Mouse (Mus musculus): Measurements from ENCODE around the gene Cep95.
"Not testable (repeated sequence)": the region's sequence is repeated elsewhere in the genome, so short reads cannot be mapped to it uniquely, and the experiment has no call there.

The Cep95 gene

DNA sequence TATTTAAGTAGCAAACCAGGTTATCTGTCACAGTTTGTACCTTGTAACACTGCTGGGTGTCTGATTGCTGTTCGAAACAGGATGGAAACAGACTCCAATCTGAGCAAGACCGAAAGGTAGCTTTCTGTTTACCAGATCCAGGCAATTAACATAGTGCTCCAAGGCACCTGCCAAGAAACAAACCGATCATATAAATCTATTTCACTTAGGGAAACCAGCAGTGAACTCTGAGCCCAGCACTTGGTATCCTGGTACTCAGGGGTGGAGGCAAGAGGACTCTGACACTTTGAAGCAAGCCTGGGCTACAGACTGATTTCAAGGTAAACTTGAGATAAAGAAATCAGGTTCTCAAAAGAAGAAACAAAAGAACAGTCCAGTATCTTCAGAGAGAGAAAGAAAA lies 11.7 kb upstream of the Cep95 start:
- DNase-seq = peak; percentile 22

DNA sequence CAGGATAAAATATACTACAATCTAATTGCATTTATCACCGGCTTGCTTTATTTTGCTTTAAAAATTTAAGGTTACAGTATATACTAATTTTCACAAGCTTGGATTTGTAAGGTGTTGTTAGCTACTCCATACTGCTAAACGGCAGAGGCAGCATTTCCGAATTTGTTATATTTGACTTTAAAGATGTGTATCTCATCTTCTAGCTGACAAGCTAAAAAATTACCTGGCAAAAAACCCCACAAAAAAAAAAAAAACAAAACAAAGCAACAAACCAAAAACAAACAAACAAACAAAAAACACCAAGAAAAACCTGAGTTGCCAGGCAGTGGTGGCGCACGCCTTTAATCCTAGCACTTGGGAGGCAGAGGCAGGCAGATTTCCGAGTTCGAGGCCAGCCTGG lies 10.9 kb upstream of the Cep95 start:
- no peak for DNase-seq

GRCm38 (mm10) chr11:106778589-106779387 lies 10.3 kb upstream of the Cep95 start:
- no peak for DNase-seq

DNA sequence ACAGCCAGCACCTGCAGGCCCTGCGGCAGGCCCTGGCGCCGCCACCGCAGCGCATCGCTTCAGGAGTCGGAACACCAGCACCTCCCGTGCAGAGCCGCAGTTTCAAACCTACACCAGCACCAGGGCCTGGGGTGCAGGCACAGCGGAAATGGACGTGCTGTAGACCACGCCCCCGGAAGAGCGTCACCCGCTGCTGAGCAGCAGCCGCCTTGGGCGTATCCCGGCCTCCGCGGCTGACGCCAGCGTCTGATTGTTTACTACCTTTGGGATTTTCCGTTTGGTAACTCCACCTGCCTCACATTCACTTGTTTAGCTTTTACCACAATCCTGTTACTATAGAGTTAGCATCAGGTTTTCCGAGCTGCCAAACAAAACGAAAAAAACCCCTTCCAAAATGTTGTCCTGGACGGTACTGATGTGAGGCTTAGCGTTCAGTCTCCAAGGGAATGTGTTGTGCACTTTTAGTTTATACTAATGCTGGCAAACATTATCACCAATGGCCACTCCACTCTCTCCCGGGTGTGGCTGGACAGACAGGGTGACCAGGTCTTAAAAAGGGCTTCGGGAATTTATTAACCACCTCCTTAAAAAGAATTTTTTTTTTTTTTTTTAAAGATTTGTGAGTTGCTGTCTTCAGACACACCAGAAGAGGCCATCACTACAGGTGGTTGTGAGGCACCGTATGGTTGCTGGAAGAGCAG lies 9.5 kb upstream of the Cep95 start, which contains the start of gene Polg2:
TSS of gene Polg2 (minus strand) at position 150 of the 701 bp plus-strand sequence.
- DNase-seq = peak; percentile 86

DNA sequence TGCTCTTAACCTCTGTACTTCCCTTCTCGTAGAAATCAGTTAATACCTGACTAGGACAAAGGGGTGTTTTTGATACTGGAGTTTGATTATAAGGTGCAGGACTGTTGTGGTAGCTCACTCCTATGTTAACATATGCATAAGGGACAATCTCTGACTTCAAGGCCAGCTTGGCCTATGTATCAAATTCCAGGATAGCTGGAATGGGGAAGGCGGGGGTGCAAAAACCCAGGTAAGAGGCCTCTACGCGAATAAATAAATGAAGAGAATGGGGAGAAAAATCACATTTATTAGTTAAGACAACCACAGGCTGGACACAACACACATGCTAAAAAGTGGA lies 9.0 kb upstream of the Cep95 start:
- DNase-seq = no peak

GRCm38 (mm10) chr11:106780590-106781220 lies 8.3 kb upstream of the Cep95 start:
- peak; percentile 27 for DNase-seq

DNA sequence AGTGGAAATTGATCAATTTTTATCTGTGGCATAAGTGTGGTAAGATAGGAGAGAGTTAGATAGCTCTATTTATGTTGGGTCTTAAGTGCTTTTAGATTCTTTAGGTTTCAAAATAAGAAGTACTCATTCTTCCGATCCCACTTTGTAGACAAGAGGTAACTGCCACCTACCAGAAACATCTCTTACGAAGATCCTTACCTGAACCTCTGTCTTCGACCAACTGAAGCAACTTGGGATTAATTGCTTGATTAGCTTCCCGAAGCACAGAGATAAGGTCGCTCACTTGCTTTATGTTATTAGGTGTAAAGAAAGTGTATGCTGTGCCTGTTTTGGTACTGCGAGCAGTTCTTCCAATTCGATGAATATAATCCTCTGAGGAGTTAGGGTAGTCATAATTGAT lies 6.8 kb upstream of the Cep95 start:
- peak; percentile 23 for DNase-seq

- DNase-seq = no peak
Measured at GRCm38 (mm10) chr11:106782841-106783764, 5.9 kb upstream of the Cep95 start.

DNA sequence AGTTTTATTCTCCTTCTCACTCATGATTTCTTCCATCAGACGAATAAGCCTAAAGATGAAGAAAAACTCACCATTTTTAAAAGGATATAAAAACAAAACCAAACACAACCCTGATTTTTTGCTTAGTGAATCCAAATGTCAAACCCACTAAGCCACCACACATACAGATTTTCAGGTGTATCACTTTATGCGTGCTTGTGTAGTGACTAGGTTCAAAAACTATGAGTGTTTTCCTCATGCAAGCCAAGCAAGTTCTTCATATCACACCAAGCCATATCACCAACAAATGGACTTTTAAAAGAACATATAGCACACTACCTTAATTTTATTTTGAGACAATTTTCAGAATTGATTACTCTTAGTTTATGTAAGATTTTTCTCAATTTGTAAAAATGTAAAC lies 4.6 kb upstream of the Cep95 start:
- DNase-seq = peak; percentile 27

DNA sequence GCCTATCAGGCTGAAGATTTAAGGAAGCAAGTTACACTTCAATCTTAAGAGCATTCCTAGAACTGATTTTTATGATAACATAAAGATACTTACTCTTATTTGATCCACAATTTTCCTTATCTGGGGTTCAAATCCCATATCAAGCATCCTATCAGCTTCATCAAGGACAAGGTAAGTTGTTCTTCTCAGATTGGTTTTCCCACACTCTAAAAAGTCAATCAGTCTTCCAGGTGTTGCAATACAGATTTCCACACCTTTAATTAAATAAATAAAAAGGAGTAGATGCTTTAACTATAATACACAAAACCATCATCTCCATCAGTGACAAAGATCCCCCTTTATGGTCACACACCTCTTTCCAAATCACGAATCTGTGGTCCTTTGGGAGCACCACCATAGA lies 4.0 kb upstream of the Cep95 start:
- DNase-seq = no peak

DNA sequence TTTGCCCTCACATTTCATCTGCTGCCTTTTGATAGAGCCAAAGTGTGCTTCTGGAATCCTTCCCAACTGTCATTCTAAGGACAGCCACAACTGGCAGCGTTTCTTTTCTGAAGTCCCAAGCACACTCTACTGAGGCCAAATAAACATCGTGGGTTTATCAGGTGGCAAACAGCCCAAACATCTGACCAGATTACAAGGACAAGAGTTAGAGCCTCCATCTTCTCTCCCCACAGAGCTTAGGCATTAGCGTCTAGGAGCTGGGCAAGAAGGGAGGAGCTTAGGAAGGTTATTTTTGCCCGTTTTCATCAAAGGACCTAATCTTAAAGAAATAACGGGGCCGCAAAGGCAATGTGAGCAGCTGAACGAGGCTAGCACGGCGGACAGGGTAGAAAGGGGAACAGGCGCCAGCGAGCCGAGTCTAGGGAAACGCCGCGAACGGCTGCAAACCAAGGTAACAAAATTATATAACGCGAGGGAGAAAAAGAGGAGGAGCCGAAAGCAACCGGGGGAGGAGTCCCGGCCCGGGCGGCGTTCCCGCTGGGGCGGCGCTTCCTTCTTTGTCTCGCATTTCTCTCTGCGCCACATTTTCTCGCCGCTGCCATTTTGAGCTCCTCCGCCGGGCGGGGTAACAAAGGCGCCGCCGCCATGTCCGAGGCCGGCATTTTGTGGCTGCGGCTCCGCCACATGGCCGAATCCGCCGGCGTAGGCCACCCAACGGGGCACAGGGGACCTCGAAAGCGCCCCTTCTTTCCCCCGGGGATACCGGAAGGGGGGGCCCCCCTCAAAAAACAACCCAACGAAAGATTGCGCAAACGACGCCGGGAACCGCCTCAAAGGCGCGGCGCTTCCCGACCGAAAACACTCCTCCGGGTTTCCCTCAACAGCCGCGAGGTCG lies 1.7 kb upstream of the Cep95 start:
- DNase-seq = peak; percentile 91

DNA sequence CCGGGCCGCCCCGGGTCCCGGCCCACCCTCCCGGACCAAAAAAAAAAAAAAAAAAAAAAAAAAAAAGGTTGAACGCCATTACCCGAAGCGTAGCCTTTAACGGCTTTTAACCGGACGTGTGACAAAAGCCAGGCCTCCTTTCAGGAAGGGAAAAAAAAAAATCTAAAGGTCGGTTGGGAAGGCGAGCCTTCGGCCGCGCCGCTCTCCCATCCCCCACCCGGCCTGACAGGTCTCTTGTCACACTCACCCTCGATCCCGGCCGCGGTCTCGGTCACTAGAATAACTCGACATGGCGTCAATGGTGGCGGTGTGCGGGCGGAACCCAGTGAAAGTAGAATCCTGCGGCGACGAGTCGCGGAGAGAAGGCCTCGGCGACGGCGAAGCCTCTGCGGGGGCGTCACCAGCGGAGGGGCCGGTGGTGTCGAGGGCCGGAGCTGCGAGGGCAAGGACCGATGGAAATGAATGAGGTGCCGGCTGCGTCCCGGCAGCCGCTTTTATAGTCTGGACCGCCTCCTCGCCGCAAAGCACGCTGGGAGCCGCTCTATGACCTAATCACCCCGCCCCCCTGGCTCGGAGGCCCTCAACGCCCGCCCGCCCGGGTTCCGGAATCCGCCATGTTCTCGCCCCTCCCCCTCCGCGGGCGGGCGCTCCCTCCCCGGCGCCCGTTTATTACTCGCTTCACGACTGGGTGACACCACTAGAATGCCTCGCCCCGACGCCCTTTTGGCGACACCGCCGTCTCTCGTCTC lies 852 bp upstream of the Cep95 start:
- DNase-seq = peak; percentile 99

- no peak for DNase-seq
Measured at GRCm38 (mm10) chr11:106789649-106790048, 597 bp downstream of the Cep95 start.

DNA sequence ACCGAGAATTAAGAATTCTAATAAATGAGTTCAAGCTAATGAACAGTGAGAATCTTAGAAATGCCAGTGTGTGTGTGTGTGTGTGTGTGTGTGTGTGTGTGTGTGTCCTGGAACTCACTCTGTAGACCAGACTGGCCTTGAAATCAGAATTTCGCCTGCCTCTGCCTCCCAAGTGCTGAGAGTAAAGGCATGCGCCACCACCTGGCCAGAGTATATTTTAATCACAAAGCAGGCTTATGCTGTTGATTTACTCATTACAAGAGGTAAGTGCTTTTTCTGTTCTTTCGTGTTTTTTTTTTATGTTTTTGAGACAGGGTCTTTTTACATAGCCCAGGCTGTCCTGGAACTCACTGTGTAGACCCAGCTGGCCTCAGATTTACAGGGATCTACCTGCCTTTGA lies 4.8 kb downstream of the Cep95 start:
- no peak for DNase-seq

DNA sequence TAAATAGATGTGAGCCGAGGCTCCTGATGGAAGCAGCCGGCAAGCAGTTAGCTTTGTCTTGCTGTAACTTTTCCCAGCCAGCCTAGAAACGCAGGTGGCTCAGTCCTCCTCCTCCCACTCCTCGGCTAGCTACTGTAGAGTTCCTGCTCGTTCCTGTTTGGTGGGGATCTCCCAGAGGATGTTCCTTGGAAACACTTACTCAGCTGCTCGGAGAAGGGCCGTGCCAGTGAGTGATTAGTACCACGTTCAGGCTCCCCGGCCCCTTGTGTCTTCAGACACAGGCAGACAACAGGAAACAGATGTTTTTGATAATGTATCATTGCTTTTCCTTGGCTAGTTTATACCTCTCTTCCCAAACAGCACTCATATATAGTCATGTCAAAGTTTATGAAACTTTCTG lies 6.6 kb downstream of the Cep95 start:
- DNase-seq = no peak

DNA sequence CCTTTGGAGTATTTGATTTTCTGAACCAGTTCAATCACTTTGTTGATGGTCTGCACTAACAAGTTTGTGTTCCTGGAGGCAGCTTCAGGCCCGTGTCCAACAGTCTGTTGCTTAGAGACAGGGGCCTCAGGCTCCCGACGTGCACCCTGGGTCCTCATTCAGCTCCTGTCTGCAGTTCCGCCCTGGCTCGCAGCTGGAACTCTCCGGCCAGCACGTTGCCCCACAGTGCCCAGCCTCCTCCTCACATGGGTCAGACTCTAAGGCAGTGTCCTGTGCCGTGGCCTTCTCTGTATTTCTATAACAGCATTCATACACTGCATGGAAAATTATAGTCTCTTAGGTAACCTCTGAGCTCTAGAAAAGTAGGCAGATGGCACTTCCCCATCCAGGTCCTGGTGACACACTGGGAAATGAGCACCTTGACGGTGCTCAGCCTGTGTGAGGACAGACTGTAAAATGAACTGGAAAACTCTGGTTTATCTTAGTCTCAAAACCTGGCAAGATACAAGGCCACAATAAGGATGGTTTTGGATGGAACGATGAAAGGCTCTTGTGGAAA lies 13.1 kb downstream of the Cep95 start:
- DNase-seq = no peak

- not testable (repeated sequence) for DNase-seq
Measured at GRCm38 (mm10) chr11:106807442-106807841, 18.4 kb downstream of the Cep95 start.

DNA sequence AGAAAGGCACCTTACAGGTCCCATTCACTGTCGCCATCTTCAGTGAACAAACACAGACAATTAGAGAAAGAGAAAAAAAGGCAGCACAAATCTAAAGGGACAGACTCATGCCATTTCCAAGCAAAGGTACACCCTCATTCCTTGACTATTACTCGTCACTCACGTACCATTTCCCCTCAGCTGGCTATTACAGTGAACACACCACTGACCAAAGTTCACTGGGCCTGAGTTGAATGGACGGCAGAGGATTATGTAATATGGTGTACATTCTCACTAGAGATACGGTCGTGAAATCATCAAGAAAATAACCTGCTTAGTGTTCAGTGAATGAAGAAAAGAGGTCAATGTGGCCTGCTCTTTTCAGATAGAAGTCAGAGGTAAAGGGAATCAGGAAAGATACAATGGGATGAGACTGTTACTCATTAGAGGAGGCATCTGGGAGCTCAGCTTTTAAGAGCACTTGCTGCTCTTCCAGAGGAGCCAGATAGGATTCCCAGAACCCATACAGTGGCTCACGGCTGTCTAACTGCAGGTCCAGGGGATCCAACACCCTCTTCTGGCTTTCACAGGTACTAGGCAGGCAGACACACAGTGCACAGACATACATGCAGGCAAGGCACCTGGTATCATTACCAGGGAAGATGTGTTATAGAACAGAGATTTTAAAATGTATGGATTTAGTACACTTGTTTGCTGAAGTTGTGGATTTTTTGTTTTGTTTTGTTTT lies 23.5 kb downstream of the Cep95 start:
- DNase-seq = no peak

- peak; percentile 97 for DNase-seq
Measured at GRCm38 (mm10) chr11:106814601-106815320, 25.7 kb downstream of the Cep95 start.

Data from cerebellum, adult 9-10 months (tissue).